Mouse (Mus musculus) hematopoietic stem cell, adult 5-6 weeks (primary cell): ENCODE measurements around the gene Wdr95. TPM values are rescaled to one million over a fixed set of nuclear protein-coding genes. Genes with fewer than 3 reads are reported as not detected.
A peak's percentile ranks its signal among the peaks of the same experiment; 100 is the strongest.
"Not testable (repeated sequence)": the region's sequence is repeated elsewhere in the genome, so short reads cannot be mapped to it uniquely, and the experiment has no call there.

ENCODE experiments used
- ATAC-seq, 2 experiments: fragments of 125-278 bp in 1 of 2; replicated peaks in 1 of 2; 2 replicates each; pipeline ENCODE4 v1.8.0; 2016 to 2017; ENCODE audit warnings: inconsistent platforms in 2 of 2, mild to moderate bottlenecking in 2 of 2, moderate number of reproducible peaks in 2 of 2, low read depth in 1 of 2, moderate TSS enrichment in 1 of 2; ENCODE audit not compliant: low FRiP score in 2 of 2, poor library complexity in 2 of 2, severe bottlenecking in 2 of 2, insufficient read depth in 1 of 2, low TSS enrichment in 1 of 2
- total RNA-seq: library from RNA; stranded (forward); fragments of 172-1452, 232-1000 nt; gene quantifications from 2 replicates; pipeline ENCODE4 v1.2.3, GENCODE M21; 2017

Wdr95 gene
- total RNA-seq, 1 experiment from 2014 or later: not detected

GRCm38 (mm10) chr5:149512695-149513094, 15.8 kb upstream of the Wdr95 start:
- no peak for ATAC-seq

GRCm38 (mm10) chr5:149513438-149514086, 14.9 kb upstream of the Wdr95 start:
- no peak for ATAC-seq

GRCm38 (mm10) chr5:149514087-149514671, 14.3 kb upstream of the Wdr95 start:
- ATAC-seq: peak; percentile 44 to 46; a peak in 2 of 4 replicates

- ATAC-seq: no peak
These were observed 13.6 kb upstream of the Wdr95 start for GRCm38 (mm10) chr5:149514890-149515289.

GRCm38 (mm10) chr5:149517116-149517515, 11.4 kb upstream of the Wdr95 start:
- ATAC-seq: no peak

GRCm38 (mm10) chr5:149520806-149521205, 7.7 kb upstream of the Wdr95 start:
- ATAC-seq: peak in 1 of 2 experiments; percentile 33; a peak in 1 of 4 replicates

GRCm38 (mm10) chr5:149523856-149524241, 4.6 kb upstream of the Wdr95 start:
- no peak for ATAC-seq

GRCm38 (mm10) chr5:149524242-149524858, 4.1 kb upstream of the Wdr95 start:
- peak; percentile 52 to 57; a peak in 3 of 4 replicates for ATAC-seq

- ATAC-seq: no peak; a peak in 1 of 4 replicates
These were observed 3.3 kb upstream of the Wdr95 start for GRCm38 (mm10) chr5:149525055-149525785.

- peak; percentile 56 to 57 for ATAC-seq
These were observed 2.0 kb upstream of the Wdr95 start for GRCm38 (mm10) chr5:149526467-149526951.

- not testable (repeated sequence) for ATAC-seq
These were observed 1.2 kb upstream of the Wdr95 start for GRCm38 (mm10) chr5:149527292-149527691.

GRCm38 (mm10) chr5:149533847-149534246, 5.4 kb downstream of the Wdr95 start:
- ATAC-seq: no peak

GRCm38 (mm10) chr5:149536005-149536404, 7.5 kb downstream of the Wdr95 start:
- peak; percentile 48 to 63; a peak in 3 of 4 replicates for ATAC-seq

- ATAC-seq: no peak
These were observed 9.5 kb downstream of the Wdr95 start for GRCm38 (mm10) chr5:149537796-149538511.

- ATAC-seq: no peak
These were observed 10.1 kb downstream of the Wdr95 start for GRCm38 (mm10) chr5:149538531-149538930.

- no peak for ATAC-seq
These were observed 10.6 kb downstream of the Wdr95 start for GRCm38 (mm10) chr5:149539051-149539450.

GRCm38 (mm10) chr5:149551179-149551578, 22.7 kb downstream of the Wdr95 start:
- ATAC-seq: 0 out of 4 replicates have a peak, but pooled peaks of 1 of the 2 experiments have one; percentile 46
